Mouse (Mus musculus): ENCODE measurements around the gene Bcas1.

DNA sequence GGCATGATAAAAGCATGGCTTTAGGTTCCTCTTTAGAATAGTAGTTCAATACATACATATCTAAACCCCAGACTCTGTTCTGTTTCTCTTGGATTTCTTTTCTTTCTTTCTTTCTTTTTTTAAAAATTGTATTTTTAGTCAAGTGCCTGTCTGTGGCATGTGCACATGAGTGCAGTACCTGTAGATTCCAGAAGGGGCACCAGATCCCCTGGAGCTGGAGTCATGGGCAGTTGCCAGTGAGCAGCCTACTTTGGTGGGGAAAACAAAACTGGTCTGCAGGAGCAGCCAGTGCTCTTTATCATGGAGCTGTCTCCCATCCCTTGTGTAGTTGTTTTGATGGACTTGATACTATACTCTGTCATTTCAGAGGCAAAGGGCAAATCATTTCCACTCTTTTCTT is 40.4 kb upstream of the Bcas1 start:
- peak; percentile 57 for TF ChIP-seq CTCF (IDR thresholded peaks at IDR 0.05; ENCODE audit: low read depth)
- TF ChIP-seq EP300 (optimal IDR thresholded peaks at IDR 0.05): no peak
